Mouse (Mus musculus): Measurements from ENCODE around the gene Wdr3.
A peak's percentile ranks its signal among the peaks of the same experiment; 100 is the strongest.

Gene Wdr3

GRCm38 (mm10) chr3:100162315-100163105, at the start of gene Wdr3, which contains the start of gene Gdap2:
Gene Wdr3, minus strand, starts transcription at chr3:100162407.
Gene Gdap2, plus strand, starts transcription at chr3:100162381.
- DNase-seq, result peak; percentile 96

GRCm38 (mm10) chr3:100206973-100207372, 44.8 kb upstream of the Wdr3 start:
- DNase-seq, result no peak

DNA sequence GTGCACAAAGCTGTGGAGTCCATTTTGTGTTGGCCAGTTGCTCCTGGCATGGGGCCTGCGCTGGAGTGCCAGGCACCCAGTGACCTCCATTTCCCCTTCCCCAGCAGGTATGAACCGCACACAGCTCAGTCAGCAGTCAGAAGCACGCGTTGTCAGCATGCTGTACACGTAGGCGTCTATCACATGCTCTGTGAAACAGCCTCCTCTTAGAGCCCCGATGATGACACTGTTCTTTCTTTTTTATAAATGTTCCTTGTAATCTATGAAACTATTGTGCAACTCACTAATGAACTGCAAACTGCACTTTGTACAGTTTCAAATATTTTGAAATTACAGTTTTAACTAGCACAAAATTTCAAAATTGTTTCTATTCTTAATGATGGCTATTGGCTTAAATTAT, 39.3 kb upstream of the Wdr3 start:
- peak; percentile 43 for DNase-seq

GRCm38 (mm10) chr3:100194210-100194609, 32.0 kb upstream of the Wdr3 start:
- DNase-seq, result no peak

DNA sequence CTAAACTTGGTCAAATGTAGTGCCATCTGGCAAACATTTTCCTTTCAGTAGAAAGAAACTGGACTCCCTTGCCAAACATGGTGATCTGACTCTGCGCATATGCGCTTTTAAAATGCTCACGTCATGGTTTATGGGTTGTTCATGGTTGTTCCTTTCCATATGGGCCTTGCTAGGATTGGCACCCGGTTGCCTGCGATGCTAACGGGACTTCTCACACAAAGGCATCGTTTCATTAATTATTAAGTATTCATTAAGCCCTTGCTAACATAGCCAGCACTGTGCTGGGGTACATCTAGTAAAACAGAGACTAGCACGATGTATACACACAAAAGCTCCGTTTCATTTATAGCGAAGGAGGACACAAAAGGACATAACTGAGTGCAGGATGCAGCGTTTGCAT, 27.7 kb upstream of the Wdr3 start:
- no peak for DNase-seq

GRCm38 (mm10) chr3:100189444-100189843, 27.2 kb upstream of the Wdr3 start:
- DNase-seq, result peak; percentile 72

- DNase-seq, result no peak
Measured at GRCm38 (mm10) chr3:100180471-100180870, 18.3 kb upstream of the Wdr3 start.

DNA sequence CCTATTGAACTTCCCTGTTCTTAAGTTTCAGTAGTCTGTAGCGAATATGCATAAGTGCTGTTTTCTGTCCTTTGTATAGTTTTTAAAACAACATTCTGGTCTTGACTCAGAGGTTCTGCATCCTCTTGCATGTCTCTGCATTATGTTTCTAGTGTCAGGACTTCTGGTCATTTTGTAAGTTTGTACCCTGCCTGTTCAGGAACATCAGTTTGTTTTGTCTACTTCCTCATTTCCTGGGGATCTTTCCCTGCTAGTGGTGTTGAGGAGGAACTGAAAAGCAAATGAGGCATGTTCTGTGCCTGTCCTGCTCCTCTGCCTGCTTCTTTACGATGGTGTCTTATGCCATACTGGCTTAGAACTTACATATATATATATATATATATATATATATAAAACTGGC, 13.8 kb upstream of the Wdr3 start:
- DNase-seq, result no peak

GRCm38 (mm10) chr3:100164991-100165390, 2.8 kb upstream of the Wdr3 start:
- no peak for DNase-seq

DNA sequence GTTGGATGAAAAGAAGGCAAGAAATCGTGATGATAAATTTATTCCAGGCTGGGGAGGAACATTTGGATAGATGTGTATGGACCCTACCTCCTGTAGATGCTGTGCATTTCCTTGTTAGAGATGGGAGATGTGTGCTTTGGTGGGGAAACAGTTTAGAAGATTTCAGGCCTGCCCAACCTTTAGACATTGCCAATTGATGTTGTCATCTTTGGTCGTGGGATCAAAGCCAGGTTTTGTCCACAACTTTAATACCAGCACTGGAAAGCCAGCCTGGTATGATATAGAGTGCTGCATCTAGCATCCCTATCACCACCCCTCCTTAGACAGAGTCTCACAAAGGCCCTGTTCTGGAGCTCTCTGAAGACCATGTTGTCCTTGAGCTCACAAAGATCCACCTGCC, 1.3 kb upstream of the Wdr3 start:
- no peak for DNase-seq

DNA sequence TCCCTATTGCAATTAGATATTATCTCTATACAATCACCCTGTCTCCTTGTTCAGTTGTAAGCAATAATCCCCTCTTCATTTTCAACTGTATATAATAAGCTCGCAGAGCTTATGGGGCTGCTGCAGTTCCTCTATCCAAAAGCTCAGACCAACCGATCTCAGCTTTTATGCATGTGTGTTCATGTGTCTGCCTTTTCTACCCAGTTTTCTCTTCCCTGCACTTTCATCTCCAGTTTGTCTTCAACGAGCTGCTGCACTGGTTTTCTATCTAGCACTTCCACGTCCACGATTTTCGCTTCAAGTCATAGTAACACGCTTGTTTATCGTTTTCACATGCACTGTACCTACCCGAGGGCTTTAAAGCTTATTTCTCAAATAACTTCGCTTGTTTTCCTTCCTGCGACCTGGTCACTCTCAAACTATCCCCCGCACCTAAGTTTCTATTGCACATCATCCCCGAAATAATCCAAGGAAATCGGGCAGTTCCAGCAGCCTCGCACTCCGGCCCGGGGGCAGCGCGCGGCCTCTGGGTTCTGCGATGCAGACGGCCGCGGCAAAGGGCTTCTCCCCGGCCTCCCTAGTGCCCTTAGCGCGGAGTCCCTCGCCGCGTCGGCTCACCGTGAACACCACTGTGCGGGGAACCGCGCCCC, 417 bp downstream of the Wdr3 start:
- DNase-seq, result no peak

- DNase-seq, result no peak
Measured at GRCm38 (mm10) chr3:100160682-100161445, 1.3 kb downstream of the Wdr3 start.

- no peak for DNase-seq
Measured at GRCm38 (mm10) chr3:100122445-100122844, 39.8 kb downstream of the Wdr3 start.

GRCm38 (mm10) chr3:100121961-100122360, 40.2 kb downstream of the Wdr3 start:
- no peak for DNase-seq

GRCm38 (mm10) chr3:100118681-100119080, 43.5 kb downstream of the Wdr3 start:
- DNase-seq, result no peak

- DNase-seq, result no peak
Measured at GRCm38 (mm10) chr3:100106736-100107135, 55.5 kb downstream of the Wdr3 start.

GRCm38 (mm10) chr3:100102386-100103092, 59.7 kb downstream of the Wdr3 start:
- DNase-seq, result no peak

Measured in right cerebral cortex, adult 18-20 months (tissue).